Mouse (Mus musculus) liver, embryonic 14.5 days (tissue): ENCODE data around the gene Eif3k. TPM values are rescaled to one million over a fixed set of nuclear protein-coding genes. Genes with fewer than 3 reads are reported as not detected.

Experiments
- ATAC-seq: fragments of 200-750 bp; cut with Nextera tagmentation; 2 replicates; pipeline ENCODE4 v1.8.0; 2017; ENCODE audit warnings: moderate number of reproducible peaks, mild to moderate bottlenecking, moderate library complexity; ENCODE audit not compliant: insufficient read depth
- DNase-seq, 3 experiments: peaks; one replicate each; pipeline ENCODE4 v3.0.0-alpha.2; 2012 to 2013; ENCODE audit warnings: low read depth in 3 of 3, low spot score in 3 of 3
- H3K27ac ChIP-seq: fragments of 300-500 bp; sonication (generic); 2 replicates; pipeline ENCODE4 v1.5.1; 2014; ENCODE audit warnings: moderate library complexity, mild to moderate bottlenecking, control low read depth, inconsistent platforms
- H3K27me3 ChIP-seq: fragments of 300-500 bp; sonication (generic); 2 replicates; pipeline ENCODE4 v1.6.1; 2014; ENCODE audit warnings: mild to moderate bottlenecking, low read length, moderate library complexity; ENCODE audit not compliant: control insufficient read depth, insufficient read depth
- H3K36me3 ChIP-seq: fragments of 300-500 bp; sonication (generic); replicated peaks from 2 replicates; pipeline ENCODE4 v1.6.1; 2014; ENCODE audit warnings: low read depth; ENCODE audit not compliant: control insufficient read depth, insufficient read depth
- H3K4me1 ChIP-seq, 2 experiments: fragments of 200-500 bp in 1 of 2; fragments of 300-500 bp in 1 of 2; sonication (generic) in 1 of 2; replicated peaks; 2 replicates each; pipeline ENCODE4 v1.6.1; 2012 to 2014; ENCODE audit warnings: antibody characterized with exemption in 1 of 2, inconsistent platforms in 1 of 2, low read length in 1 of 2; ENCODE audit not compliant: control insufficient read depth in 2 of 2, insufficient read depth in 2 of 2
- H3K4me2 ChIP-seq: fragments of 300-500 bp; sonication (generic); 2 replicates; pipeline ENCODE4 v1.6.1; 2014; ENCODE audit warnings: low read depth, mild to moderate bottlenecking, control low read depth, moderate library complexity
- H3K4me3 ChIP-seq, 2 experiments: fragments of 200-500 bp in 1 of 2; fragments of 300-500 bp in 1 of 2; sonication (generic) in 1 of 2; 2 replicates each; pipeline ENCODE4 v1.5.1; 2012 to 2014; ENCODE audit warnings: low read depth in 2 of 2, low read length in 2 of 2, mild to moderate bottlenecking in 2 of 2, control low read depth in 1 of 2, inconsistent platforms in 1 of 2, moderate library complexity in 1 of 2; ENCODE audit not compliant: insufficient read depth in 1 of 2
- H3K9ac ChIP-seq: fragments of 300-500 bp; sonication (generic); replicated peaks from 2 replicates; pipeline ENCODE4 v1.6.1; 2014; ENCODE audit warnings: mild to moderate bottlenecking, control low read depth, moderate library complexity
- H3K9me3 ChIP-seq: fragments of 300-500 bp; sonication (generic); 2 replicates; pipeline ENCODE4 v1.6.1; 2016; ENCODE audit warnings: low read length, mixed read lengths; ENCODE audit not compliant: control insufficient read depth
- CTCF ChIP-seq: IDR thresholded peaks from 2 replicates; pipeline ENCODE4 v1.5.1; 2016; ENCODE audit warnings: antibody characterized with exemption, low read depth, control low read depth
- EP300 ChIP-seq: IDR thresholded peaks from 2 replicates; pipeline ENCODE4 v1.6.1; 2016; ENCODE audit warnings: antibody characterized with exemption, low read depth
- WGBS: fragments of 180-500 bp; shearing (Covaris S2); extraction: QIAGEN DNeasy Blood & Tissue Kit; methylation state at CpG from one replicate; pipeline ENCODE4 v1.1.7; 2014; ENCODE audit not compliant: insufficient replicate concordance; 5-methylcytosine and 5-hydroxymethylcytosine counted together
- polyA plus RNA-seq, 2 experiments: library from polyadenylated mRNA; depleted of rRNA in 1 of 2; stranded (reverse) in 1 of 2; unstranded in 1 of 2; fragments of >200 nt; fragmentation: Nextera tagmentation in 1 of 2; extraction: Ambion mirVana in 1 of 2; gene quantifications; 2 replicates each; pipeline versions ENCODE4 v1.2.1 to v1.2.3; 2012 to 2014

Eif3k gene
- polyA plus RNA-seq, 2 experiments: 281 to 283 TPM

GRCm38 (mm10) chr7:28926172-28926571 lies 55.5 kb downstream of the Eif3k start:
- Histone ChIP-seq H3K27ac (peak overlapping the region; percentile 25; the same call in 1 of the 2 replicates), H3K27me3 (no peaks in the 10 kb centered on the region), H3K4me3 (no peak overlapping the region), H3K9ac (no peak overlapping the region), H3K9me3 (no peaks in the 10 kb centered on the region), H3K4me2 (no peak overlapping the region), H3K36me3 (peaks cover 5% of the 10 kb centered on the region), H3K4me1 (peaks cover 10 to 59% of the 10 kb centered on the region in 2 experiments)
- no peak for DNase-seq
- no peak for ATAC-seq
- 62% methylated on average over 2 of the region's 2 CpGs for WGBS
- TF ChIP-seq CTCF (no peak), EP300 (no peak)

DNA sequence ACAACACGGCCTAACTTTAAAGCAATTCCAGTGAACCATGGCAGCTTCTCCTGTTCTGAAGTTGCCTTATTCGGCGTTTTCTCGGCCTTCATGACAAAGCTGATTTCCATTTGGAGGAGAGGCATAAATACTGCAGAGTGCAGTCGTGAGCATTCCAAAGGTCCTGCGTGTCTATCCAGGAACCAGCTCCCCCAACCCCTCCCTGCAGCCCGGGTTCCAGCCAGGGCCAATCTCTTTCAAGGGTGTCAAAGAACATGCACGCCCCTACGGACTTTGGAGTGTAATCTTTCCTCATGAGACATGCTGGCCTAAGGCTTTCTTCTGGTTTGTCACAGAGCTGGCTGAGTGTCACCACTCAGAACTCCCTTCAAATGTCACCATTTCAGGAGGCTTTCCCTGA lies 56.3 kb downstream of the Eif3k start:
- ATAC-seq (peak; percentile 58; the same call in 1 of the 2 replicates), DNase-seq (peak in 2 of 3 experiments; percentile 26 to 35)
- peak overlapping the region; percentile 22; the same call in 1 of the 2 replicates for H3K4me2 ChIP-seq
- peak overlapping the region; percentile 11; the same call in 1 of the 2 replicates for H3K9ac ChIP-seq
- H3K36me3 ChIP-seq: peaks cover 6% of the 10 kb centered on the region
- 63% methylated on average over 9 of the region's 9 CpGs for WGBS
- H3K27me3 ChIP-seq: no peaks in the 10 kb centered on the region
- no peak overlapping the region for H3K4me3 ChIP-seq
- no peak for TF ChIP-seq EP300
- no peak for TF ChIP-seq CTCF
- H3K9me3 ChIP-seq: no peaks in the 10 kb centered on the region
- H3K27ac ChIP-seq: peak overlapping the region; percentile 32
- peaks cover 11 to 61% of the 10 kb centered on the region in 2 experiments for H3K4me1 ChIP-seq

GRCm38 (mm10) chr7:28924802-28925201 lies 56.9 kb downstream of the Eif3k start:
- Histone ChIP-seq H3K4me3 (no peak overlapping the region), H3K27ac (peak overlapping the region; percentile 32), H3K9me3 (no peaks in the 10 kb centered on the region), H3K4me2 (peak overlapping the region; percentile 8; the same call in 1 of the 2 replicates), H3K36me3 (peaks cover 6% of the 10 kb centered on the region), H3K9ac (peak overlapping the region; percentile 11; the same call in 1 of the 2 replicates), H3K4me1 (peaks cover 14 to 63% of the 10 kb centered on the region in 2 experiments), H3K27me3 (no peaks in the 10 kb centered on the region)
- no peak for DNase-seq
- WGBS: 61% methylated on average over 3 of the region's 3 CpGs
- TF ChIP-seq EP300 (no peak), CTCF (no peak)
- no peak for ATAC-seq

- ATAC-seq: no peak
- Histone ChIP-seq H3K27ac (no peak overlapping the region), H3K36me3 (peaks cover 7% of the 10 kb centered on the region), H3K4me1 (peaks cover 16 to 66% of the 10 kb centered on the region in 2 experiments), H3K9ac (no peak overlapping the region), H3K4me2 (no peak overlapping the region), H3K4me3 (no peak overlapping the region), H3K27me3 (no peaks in the 10 kb centered on the region), H3K9me3 (no peaks in the 10 kb centered on the region)
- no peak for DNase-seq
- 46% methylated on average over 4 of the region's 4 CpGs for WGBS
- no peak for TF ChIP-seq EP300
- no peak for TF ChIP-seq CTCF
Measured at GRCm38 (mm10) chr7:28923865-28924291, 57.8 kb downstream of the Eif3k start.

- Histone ChIP-seq H3K9me3 (no peaks in the 10 kb centered on the region), H3K27ac (no peak overlapping the region), H3K27me3 (no peaks in the 10 kb centered on the region), H3K4me3 (no peak overlapping the region), H3K9ac (no peak overlapping the region), H3K36me3 (peaks cover 14% of the 10 kb centered on the region), H3K4me2 (no peak overlapping the region), H3K4me1 (peaks cover 16 to 75% of the 10 kb centered on the region in 2 experiments)
- TF ChIP-seq CTCF: no peak
- 76% methylated on average over 4 of the region's 4 CpGs for WGBS
- DNase-seq (no peak), ATAC-seq (no peak)
Measured at GRCm38 (mm10) chr7:28922606-28923005, 59.1 kb downstream of the Eif3k start.
